Mouse (Mus musculus): ENCODE measurements around the gene Golm1.

Golm1 gene

GRCm38 (mm10) chr13:59676316-59677229, 962 bp upstream of the Golm1 start:
- no peak for DNase-seq (ENCODE audit: low spot score)

GRCm38 (mm10) chr13:59674761-59675150, 855 bp downstream of the Golm1 start:
- peak; percentile 49 for DNase-seq (ENCODE audit: low spot score)

GRCm38 (mm10) chr13:59674215-59674614, 1.4 kb downstream of the Golm1 start:
- no peak for DNase-seq (ENCODE audit: low spot score)

- DNase-seq (ENCODE audit: low spot score) = no peak
Observed at GRCm38 (mm10) chr13:59673597-59673996, 2.0 kb downstream of the Golm1 start.

- no peak for DNase-seq (ENCODE audit: low spot score)
Observed at GRCm38 (mm10) chr13:59672248-59672647, 3.4 kb downstream of the Golm1 start.

- DNase-seq (ENCODE audit: low spot score) = no peak
Observed at GRCm38 (mm10) chr13:59671521-59671920, 4.1 kb downstream of the Golm1 start.

- DNase-seq (ENCODE audit: low spot score) = no peak
Observed at GRCm38 (mm10) chr13:59669946-59670345, 5.7 kb downstream of the Golm1 start.

- peak; percentile 82 for DNase-seq (ENCODE audit: low spot score)
Observed at GRCm38 (mm10) chr13:59668501-59669093, 7.0 kb downstream of the Golm1 start.

- DNase-seq (ENCODE audit: low spot score) = no peak
Observed at GRCm38 (mm10) chr13:59667763-59668162, 7.8 kb downstream of the Golm1 start.

- no peak for DNase-seq (ENCODE audit: low spot score)
Observed at GRCm38 (mm10) chr13:59663939-59664712, 11.5 kb downstream of the Golm1 start.

- DNase-seq (ENCODE audit: low spot score) = no peak
Observed at GRCm38 (mm10) chr13:59661966-59662365, 13.6 kb downstream of the Golm1 start.

- no peak for DNase-seq (ENCODE audit: low spot score)
Observed at GRCm38 (mm10) chr13:59661387-59661786, 14.2 kb downstream of the Golm1 start.

- DNase-seq (ENCODE audit: low spot score) = no peak
Observed at GRCm38 (mm10) chr13:59660371-59660770, 15.2 kb downstream of the Golm1 start.

- no peak for DNase-seq (ENCODE audit: low spot score)
Observed at GRCm38 (mm10) chr13:59657781-59658180, 17.8 kb downstream of the Golm1 start.

GRCm38 (mm10) chr13:59656975-59657388, 18.6 kb downstream of the Golm1 start:
- no peak for DNase-seq (ENCODE audit: low spot score)

GRCm38 (mm10) chr13:59656316-59656832, 19.2 kb downstream of the Golm1 start:
- no peak for DNase-seq (ENCODE audit: low spot score)

GRCm38 (mm10) chr13:59655718-59656315, 19.8 kb downstream of the Golm1 start:
- DNase-seq (ENCODE audit: low spot score) = no peak

- no peak for DNase-seq (ENCODE audit: low spot score)
Observed at GRCm38 (mm10) chr13:59654465-59654864, 21.1 kb downstream of the Golm1 start.

- no peak for DNase-seq (ENCODE audit: low spot score)
Observed at GRCm38 (mm10) chr13:59653136-59653535, 22.5 kb downstream of the Golm1 start.

- DNase-seq (ENCODE audit: low spot score) = no peak
Observed at GRCm38 (mm10) chr13:59652651-59653050, 23.0 kb downstream of the Golm1 start.

- DNase-seq (ENCODE audit: low spot score) = no peak
Observed at GRCm38 (mm10) chr13:59649781-59650180, 25.8 kb downstream of the Golm1 start.

- no peak for DNase-seq (ENCODE audit: low spot score)
Observed at GRCm38 (mm10) chr13:59648598-59648997, 27.0 kb downstream of the Golm1 start.

Measured in yolk sac, embryonic 10.5 days (tissue).